Mouse (Mus musculus): ENCODE data around the gene Spaca9.

The Spaca9 gene

DNA sequence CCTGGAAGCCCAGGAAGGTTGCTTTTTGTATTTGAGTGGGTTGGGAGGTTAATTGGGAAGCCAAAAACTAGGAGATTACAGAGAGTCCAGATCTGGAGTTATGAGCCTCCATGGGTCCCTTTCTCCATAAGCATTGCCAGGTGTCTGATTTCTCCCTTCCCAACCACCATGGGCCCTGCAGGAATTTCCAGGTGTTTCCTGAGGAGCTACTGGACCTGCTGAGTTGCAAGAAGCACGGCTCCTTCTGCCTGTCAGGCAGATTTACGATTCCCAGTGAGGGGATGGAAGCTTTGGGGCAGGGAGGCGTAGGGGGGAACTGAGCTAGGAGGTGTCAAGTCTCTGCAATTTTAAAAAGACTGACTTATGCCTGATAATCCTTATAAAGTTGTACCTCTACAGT lies 33.7 kb downstream of the Spaca9 start:
- no peak for DNase-seq (ENCODE audit: low spot score)

DNA sequence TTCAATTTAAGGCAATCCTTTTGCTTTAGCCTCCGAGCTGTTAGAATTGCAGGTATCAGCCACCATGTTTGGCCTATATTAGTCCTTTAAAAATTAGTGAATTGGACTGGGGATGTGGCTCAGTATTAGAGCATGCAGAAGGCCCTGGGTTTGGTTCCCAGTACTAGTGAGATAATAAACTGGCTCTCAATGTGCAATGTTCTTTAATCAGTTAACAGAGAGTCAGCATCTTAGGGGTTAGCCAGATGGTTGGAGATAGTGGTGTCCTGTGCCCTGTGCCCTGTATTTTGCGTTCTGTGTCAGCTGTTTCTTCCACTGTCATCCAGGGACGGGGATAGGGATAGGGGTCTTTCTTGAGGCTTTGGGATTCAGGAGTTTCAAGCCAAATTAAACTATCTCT lies 36.6 kb downstream of the Spaca9 start:
- no peak for DNase-seq (ENCODE audit: low spot score)

DNA sequence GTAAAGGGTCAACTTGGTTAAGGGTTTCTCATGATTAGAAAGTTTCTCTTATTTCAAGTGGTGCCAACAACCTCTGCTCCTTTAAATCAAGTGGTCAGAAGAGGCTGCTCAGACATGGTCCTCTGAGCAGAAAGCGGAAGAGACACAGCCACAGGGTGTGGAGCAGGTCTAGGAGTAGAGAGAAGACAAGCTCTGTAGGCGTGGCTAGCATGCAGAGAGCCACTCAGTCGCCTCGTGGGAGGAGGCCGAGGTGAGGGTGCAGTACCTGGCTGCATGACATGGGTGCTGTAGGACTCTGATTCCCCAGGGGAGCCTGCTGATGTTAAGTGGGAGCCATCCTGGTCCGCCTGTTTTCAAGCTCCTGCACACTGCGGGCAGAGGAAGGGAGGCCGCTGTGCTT lies 43.3 kb downstream of the Spaca9 start:
- no peak for DNase-seq (ENCODE audit: low spot score)

DNA sequence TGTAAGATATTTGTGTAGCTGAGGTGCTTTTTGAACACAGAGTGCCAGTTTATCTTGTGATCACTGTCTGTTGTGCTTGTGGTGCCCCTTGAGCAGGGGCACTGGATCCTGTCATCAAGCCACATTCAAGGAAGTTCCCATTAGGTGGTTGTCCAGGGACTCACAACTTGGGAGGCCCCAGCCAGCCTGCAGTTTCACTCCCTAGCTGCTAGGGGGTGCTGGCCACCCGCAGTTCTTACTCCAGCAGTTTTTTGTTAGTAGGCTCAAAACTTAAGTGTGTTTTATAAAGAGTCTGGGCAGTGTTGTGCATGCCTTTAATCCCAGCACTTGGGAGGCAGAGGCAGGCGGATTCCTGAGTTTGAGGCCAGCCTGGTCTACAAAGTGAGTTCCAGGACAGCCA lies 45.2 kb downstream of the Spaca9 start:
- DNase-seq (ENCODE audit: low spot score), result peak; percentile 14

DNA sequence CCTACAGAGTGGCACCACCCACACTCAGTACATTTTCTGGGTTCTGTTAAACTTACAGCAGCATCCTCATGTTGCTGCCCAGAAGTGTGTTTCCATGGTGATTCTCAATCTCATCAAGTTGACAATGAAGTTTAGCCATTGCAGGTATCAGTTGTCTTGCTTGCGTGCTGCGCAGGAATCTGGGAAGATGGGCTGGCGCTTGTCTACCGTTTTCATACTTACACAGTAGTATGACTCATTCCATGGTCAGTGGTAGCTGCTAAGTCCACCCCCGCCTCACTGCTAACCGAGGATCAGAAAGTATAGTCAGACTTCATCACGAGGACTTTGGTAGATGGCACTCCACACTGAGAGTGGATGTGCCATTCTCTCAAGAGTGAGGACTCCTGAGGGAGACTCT lies 46.2 kb downstream of the Spaca9 start:
- DNase-seq (ENCODE audit: low spot score), result no peak

DNA sequence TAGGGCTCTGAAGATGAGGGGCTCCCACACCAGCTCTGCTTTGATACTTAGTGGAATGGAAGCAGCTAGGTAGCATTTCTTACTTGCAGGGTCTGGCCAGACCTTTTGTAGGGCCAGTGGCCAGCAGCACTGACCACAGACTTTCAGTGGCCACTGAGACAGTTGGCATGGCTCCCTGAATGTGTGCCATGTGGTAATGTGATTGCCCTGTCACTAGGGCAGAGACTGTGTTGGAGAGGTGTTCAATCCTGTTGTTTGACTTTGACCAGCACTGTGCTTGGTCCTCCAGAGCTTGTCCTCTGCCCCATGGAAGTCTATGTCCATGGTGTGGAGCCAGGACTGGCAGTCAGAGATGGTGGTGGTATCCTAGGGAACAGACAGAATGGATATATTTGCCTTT lies 49.0 kb downstream of the Spaca9 start:
- no peak for DNase-seq (ENCODE audit: low spot score)

DNA sequence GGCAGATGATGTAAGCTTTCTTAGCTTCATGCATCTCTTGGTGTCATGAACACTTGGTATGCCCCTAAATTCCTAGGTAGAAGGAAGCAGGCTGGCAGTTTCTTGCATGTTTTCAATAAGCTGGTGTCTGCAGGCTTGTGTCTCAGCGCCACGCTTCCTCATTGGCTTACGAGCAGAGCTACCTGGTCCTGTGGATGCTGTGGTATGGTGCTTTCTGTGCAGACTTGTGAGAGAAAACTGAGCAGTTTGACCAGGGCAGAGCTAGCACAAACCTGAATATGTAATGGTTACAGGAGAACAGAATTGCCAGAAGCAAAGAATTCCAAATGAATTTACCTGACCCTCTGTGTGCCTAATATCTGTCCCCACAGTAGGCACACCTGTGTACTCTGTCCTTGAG lies 56.4 kb downstream of the Spaca9 start:
- no peak for DNase-seq (ENCODE audit: low spot score)

Measured in spleen, adult 12 weeks (tissue).